Mouse (Mus musculus) hindbrain, embryonic 14.5 days (tissue): ENCODE results near the gene Med4. TPM values are rescaled to one million over a fixed set of nuclear protein-coding genes. Genes with fewer than 3 reads are reported as not detected.

Experiments used
- ATAC-seq: fragments of 200-750 bp; cut with Nextera tagmentation; 2 replicates; pipeline ENCODE4 v1.8.0; 2017; ENCODE audit warnings: moderate number of reproducible peaks, mild to moderate bottlenecking, moderate TSS enrichment, moderate library complexity; ENCODE audit not compliant: low FRiP score
- DNase-seq: peaks from one replicate; pipeline ENCODE4 v3.0.0-alpha.2; 2015; ENCODE audit warnings: low spot score
- H3K27ac ChIP-seq: fragments of 300-500 bp; sonication (generic); 2 replicates; pipeline ENCODE4 v1.5.1; 2014; ENCODE audit warnings: mild to moderate bottlenecking, moderate library complexity
- H3K27me3 ChIP-seq: fragments of 300-500 bp; sonication (generic); 2 replicates; pipeline ENCODE4 v1.6.1; 2014; ENCODE audit warnings: mild to moderate bottlenecking, low read length, mixed read lengths; ENCODE audit not compliant: control insufficient read depth, insufficient read depth
- H3K36me3 ChIP-seq: fragments of 300-500 bp; sonication (generic); replicated peaks from 2 replicates; pipeline ENCODE4 v1.6.1; 2014; ENCODE audit not compliant: control insufficient read depth, insufficient read depth
- H3K4me1 ChIP-seq: fragments of 300-500 bp; sonication (generic); replicated peaks from 2 replicates; pipeline ENCODE4 v1.6.1; 2014; ENCODE audit warnings: antibody characterized with exemption, low read length, mixed read lengths; ENCODE audit not compliant: control insufficient read depth, insufficient read depth
- H3K4me2 ChIP-seq: fragments of 300-500 bp; sonication (generic); replicated peaks from 2 replicates; pipeline ENCODE4 v1.6.1; 2014; ENCODE audit warnings: mild to moderate bottlenecking, moderate library complexity
- H3K4me3 ChIP-seq: fragments of 300-500 bp; sonication (generic); replicated peaks from 2 replicates; pipeline ENCODE4 v1.5.1; 2014; ENCODE audit warnings: mild to moderate bottlenecking, low read length
- H3K9ac ChIP-seq: fragments of 300-500 bp; sonication (generic); 2 replicates; pipeline ENCODE4 v1.6.1; 2014
- H3K9me3 ChIP-seq: fragments of 300-500 bp; sonication (generic); 2 replicates; pipeline ENCODE4 v1.6.1; 2016; ENCODE audit warnings: low read length; ENCODE audit not compliant: control insufficient read depth
- WGBS: fragments of 180-500 bp; shearing (Covaris S2); extraction: QIAGEN DNeasy Blood & Tissue Kit; methylation state at CpG from one replicate; pipeline ENCODE4 v1.1.7; 2014; 5-methylcytosine and 5-hydroxymethylcytosine counted together
- polyA plus RNA-seq: library from polyadenylated mRNA; unstranded; fragments of >200 nt; fragmentation: Nextera tagmentation; extraction: Ambion mirVana; gene quantifications from 2 replicates; pipeline ENCODE4 v1.2.1, GENCODE M21; 2014

Gene Med4
- polyA plus RNA-seq, 1 experiment from 2014 or later: 67.8 TPM

DNA sequence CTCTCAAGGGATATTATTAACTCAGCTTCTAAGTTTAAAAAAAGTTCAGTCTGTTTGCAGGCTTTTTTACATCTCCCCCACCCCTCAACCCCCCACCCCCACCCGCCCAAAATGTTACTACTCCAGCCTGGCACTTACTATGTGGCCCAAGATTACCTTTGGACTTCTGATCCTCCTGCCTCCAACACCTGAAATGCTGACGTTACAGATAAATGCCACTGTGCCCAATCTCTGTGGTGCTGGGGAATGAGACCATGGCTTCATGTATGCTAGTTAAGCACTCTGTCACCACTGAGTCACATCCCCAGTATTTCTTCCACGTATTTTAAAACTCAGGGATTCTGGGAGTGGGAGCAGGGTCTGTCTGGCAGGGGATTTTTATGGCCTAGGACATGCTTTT lies 40.5 kb downstream of the Med4 start:
- Histone ChIP-seq H3K27me3 (no peaks in the 10 kb centered on the region), H3K4me2 (no peak overlapping the region), H3K4me1 (peaks cover 13% of the 10 kb centered on the region), H3K9ac (no peak overlapping the region), H3K36me3 (no peaks in the 10 kb centered on the region), H3K27ac (no peak overlapping the region), H3K4me3 (no peak overlapping the region), H3K9me3 (no peaks in the 10 kb centered on the region)
- DNase-seq (no peak), ATAC-seq (no peak)
- 46% methylated on average over 3 of the region's 3 CpGs for WGBS

DNA sequence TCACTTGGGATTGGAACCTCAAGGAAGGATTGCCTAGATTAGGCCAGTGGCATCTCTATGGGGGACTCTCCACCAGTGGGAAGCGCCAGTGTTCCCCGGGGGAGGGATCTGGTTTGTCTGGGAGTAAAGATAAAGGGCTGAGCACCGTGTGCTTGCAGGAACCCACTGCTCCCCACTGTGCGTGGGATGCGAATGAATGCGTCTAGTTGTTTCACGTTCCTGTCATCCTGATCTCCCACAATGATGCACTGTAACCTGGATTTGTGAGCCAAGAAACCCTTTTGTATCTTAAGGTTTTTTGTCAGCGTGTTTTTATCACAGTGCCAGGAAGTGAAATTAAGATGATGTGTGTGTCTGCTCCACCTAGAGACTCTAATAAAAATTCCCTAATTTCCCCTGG lies 40.9 kb downstream of the Med4 start:
- 37% methylated on average over 8 of the region's 8 CpGs for WGBS
- no peak for ATAC-seq

DNA sequence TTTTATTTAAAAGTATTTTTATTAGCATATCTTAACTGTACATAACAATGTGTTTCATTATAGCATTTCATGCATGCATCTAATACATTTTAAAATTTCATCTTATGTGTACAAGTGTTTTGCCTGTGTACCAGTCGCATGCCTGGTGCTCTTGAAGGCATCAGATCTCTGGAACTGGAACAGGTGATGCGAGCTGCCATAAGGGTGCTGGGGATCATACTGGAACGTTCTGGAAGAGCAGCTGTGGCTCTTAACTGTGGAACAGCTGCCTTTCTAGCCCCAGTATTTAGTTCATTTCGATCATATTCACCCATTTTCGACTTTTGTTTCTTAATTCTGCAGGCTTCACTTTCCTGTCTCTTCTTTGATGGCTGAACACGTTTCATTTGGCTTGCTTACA lies 41.3 kb downstream of the Med4 start:
- no peak overlapping the region for H3K27ac ChIP-seq
- ATAC-seq (no peak), DNase-seq (no peak)
- WGBS: 77% methylated on average over 6 of the region's 6 CpGs
- H3K4me3 ChIP-seq: no peak overlapping the region
- 0 out of 2 replicates have a peak, but pooled peaks cover 4% of the 10 kb centered on the region for H3K36me3 ChIP-seq
- no peaks in the 10 kb centered on the region for H3K27me3 ChIP-seq
- H3K9ac ChIP-seq: no peak overlapping the region
- H3K9me3 ChIP-seq: no peaks in the 10 kb centered on the region
- H3K4me2 ChIP-seq: no peak overlapping the region
- peaks cover 13% of the 10 kb centered on the region for H3K4me1 ChIP-seq

More for the DNA sequence above, 40.9 kb downstream of the Med4 start:
- H3K27ac ChIP-seq: no peak overlapping the region
- no peaks in the 10 kb centered on the region for H3K9me3 ChIP-seq
- H3K4me2 ChIP-seq: no peak overlapping the region
- DNase-seq: no peak
- H3K27me3 ChIP-seq: no peaks in the 10 kb centered on the region
- H3K36me3 ChIP-seq: no peaks in the 10 kb centered on the region
- H3K9ac ChIP-seq: no peak overlapping the region
- no peak overlapping the region for H3K4me3 ChIP-seq
- peaks cover 13% of the 10 kb centered on the region for H3K4me1 ChIP-seq

DNA sequence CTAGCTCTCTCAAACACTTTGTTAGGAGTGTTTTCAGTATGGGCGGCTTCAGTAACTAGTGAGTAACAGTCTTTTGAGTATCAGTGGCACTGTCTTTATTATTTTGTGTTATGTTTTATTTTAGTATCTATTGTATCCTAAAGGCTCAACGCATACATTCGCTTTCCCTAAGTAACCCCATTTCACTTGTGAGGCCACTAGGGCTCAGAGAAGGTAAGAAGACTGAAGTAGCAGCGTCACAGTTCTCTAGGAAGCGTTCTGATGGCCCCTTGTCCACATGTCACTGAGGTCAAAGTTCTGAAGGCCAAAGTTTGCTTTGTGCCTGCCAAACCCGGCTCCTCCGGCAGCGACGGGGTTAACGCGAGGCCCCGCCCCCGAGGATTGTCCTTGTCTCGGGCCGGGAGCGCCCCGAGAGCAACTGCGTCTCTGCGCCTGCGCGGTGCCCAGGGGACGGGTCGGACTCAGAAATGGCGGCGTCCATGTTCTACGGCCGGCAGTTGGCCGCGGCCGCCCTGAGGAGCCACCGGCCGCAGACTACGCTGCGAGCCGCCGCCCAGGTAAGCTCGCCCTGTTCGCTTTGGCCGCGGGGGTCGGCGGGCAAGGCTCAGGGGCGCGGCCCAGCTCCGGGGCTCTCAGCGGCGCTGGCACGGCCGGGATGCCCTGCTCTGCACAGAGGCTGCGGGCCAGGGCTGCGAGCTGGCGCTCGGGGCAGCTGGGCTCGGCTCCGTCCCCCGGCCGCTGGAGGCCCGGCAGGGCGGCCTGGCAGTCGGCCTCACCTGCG lies 42.7 kb downstream of the Med4 start:
- peaks cover 13% of the 10 kb centered on the region for H3K4me1 ChIP-seq
- 4% methylated on average over 61 of the region's 61 CpGs for WGBS
- no peaks in the 10 kb centered on the region for H3K27me3 ChIP-seq
- H3K36me3 ChIP-seq: 0 out of 2 replicates have a peak, but pooled peaks cover 5% of the 10 kb centered on the region
- peak overlapping the region; percentile 82 for H3K4me2 ChIP-seq
- H3K4me3 ChIP-seq: peak overlapping the region; percentile 97
- peak; percentile 94 for DNase-seq
- H3K27ac ChIP-seq: peak overlapping the region; percentile 79
- peak overlapping the region; percentile 92 for H3K9ac ChIP-seq
- ATAC-seq: peak; percentile 96
- no peaks in the 10 kb centered on the region for H3K9me3 ChIP-seq

DNA sequence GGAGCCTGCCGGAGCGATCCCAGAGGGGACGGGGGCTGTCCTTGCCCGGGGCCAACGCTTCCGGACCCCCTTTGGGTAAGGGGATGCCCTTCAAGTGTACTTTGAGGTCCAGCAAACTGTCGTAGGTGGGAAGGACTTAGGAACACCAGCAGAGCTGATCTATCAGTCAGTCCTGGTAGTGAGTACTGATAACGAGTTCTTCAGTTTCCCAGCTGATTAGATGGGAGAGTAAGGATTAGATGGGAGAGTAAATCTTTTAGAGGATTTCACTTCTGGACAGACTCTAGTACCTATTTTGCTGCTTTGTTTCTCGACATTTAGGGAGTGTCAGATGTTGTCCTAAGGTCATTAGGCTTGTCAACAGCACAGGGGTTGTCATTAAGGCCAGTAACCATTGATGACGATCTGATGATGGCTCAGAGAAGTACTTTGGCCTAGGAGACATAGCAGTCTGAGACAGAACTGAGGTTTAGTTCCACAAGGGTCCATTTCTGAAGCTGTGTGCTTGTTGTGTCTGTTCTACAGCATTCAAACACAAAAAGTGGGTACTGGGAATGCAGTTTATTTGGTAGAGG lies 43.4 kb downstream of the Med4 start:
- peak; percentile 66 for ATAC-seq

More for the DNA sequence above, 43.4 kb downstream of the Med4 start:
- Histone ChIP-seq H3K27ac (peak overlapping the region; percentile 79), H3K4me2 (peak overlapping the region; percentile 82), H3K4me3 (peak overlapping the region; percentile 97), H3K9ac (peak overlapping the region; percentile 92), H3K4me1 (peaks cover 13% of the 10 kb centered on the region), H3K9me3 (no peaks in the 10 kb centered on the region), H3K36me3 (0 out of 2 replicates have a peak, but pooled peaks cover 5% of the 10 kb centered on the region), H3K27me3 (no peaks in the 10 kb centered on the region)
- no peak for DNase-seq
- under 1% methylated on average over 10 of the region's 10 CpGs for WGBS

Other genes starting within 250 kb of the Med4 start
- gene Rb1, start 184.2 kb upstream of the Med4 start, polyA plus RNA-seq: 29.2 and 32.2 TPM in 2 replicates
- 761 and 787 TPM in 2 replicates for gene Itm2b, start 124.7 kb upstream of the Med4 start, polyA plus RNA-seq
- 139 and 145 TPM in 2 replicates for gene Sucla2, start 15.3 kb downstream of the Med4 start, polyA plus RNA-seq
- gene Nudt15, start 38.2 kb downstream of the Med4 start, polyA plus RNA-seq: 10.3 and 11.2 TPM in 2 replicates
- gene Gm21750, start 151.2 kb downstream of the Med4 start, polyA plus RNA-seq: not detected in 2 replicates